Mouse (Mus musculus) olfactory bulb, adult 2 months (tissue): Measurements from ENCODE around the gene Lrrc28. TPM values are rescaled to one million over a fixed set of nuclear protein-coding genes. Genes with fewer than 3 reads are reported as not detected.

Experiments
- H3K27ac ChIP-seq: fragments of 200-500 bp; 2 replicates; pipeline ENCODE4 v1.5.1; 2012; ENCODE audit warnings: low read depth, low read length; ENCODE audit not compliant: insufficient read depth
- H3K4me1 ChIP-seq: fragments of 200-500 bp; 2 replicates; pipeline ENCODE4 v1.6.1; 2012; ENCODE audit warnings: low read length; ENCODE audit not compliant: control insufficient read depth, insufficient read depth
- H3K4me3 ChIP-seq: fragments of 200-500 bp; 2 replicates; pipeline ENCODE4 v1.5.1; 2012; ENCODE audit warnings: mild to moderate bottlenecking, low read depth, low read length, moderate library complexity; ENCODE audit not compliant: insufficient read depth
- CTCF ChIP-seq: fragments of 200-500 bp; IDR thresholded peaks from 2 replicates; pipeline ENCODE4 v1.5.1; 2012; ENCODE audit warnings: low read depth, mild to moderate bottlenecking, low read length, moderate library complexity; ENCODE audit not compliant: insufficient read depth
- POLR2A ChIP-seq: fragments of 200-500 bp; IDR thresholded peaks from 2 replicates; pipeline ENCODE4 v1.6.1; 2012; ENCODE audit warnings: mild to moderate bottlenecking, low read depth, low read length, moderate library complexity; ENCODE audit not compliant: insufficient read depth
- WGBS: fragments of 180-500 bp; shearing (Covaris S2); methylation state at CpG from one replicate; pipeline ENCODE4 v1.1.7; 2018; 5-methylcytosine and 5-hydroxymethylcytosine counted together
- polyA plus RNA-seq: library from polyadenylated mRNA; stranded (reverse); fragments of >200 nt; gene quantifications from 2 replicates; pipeline ENCODE4 v1.2.4, GENCODE M21; 2012; ENCODE audit warnings: low replicate concordance; ENCODE audit not compliant: missing spikeins, insufficient read depth, insufficient read length

Gene Lrrc28
- polyA plus RNA-seq, 1 experiment = not detected

- WGBS = 63% methylated on average over 10 of the region's 10 CpGs
- no peak overlapping the region for H3K27ac ChIP-seq
- H3K4me3 ChIP-seq = no peak overlapping the region
- H3K4me1 ChIP-seq = no peaks in the 10 kb centered on the region; the same call in 1 of the 2 replicates
- TF ChIP-seq POLR2A (no peak), CTCF (no peak)
These were observed 31.1 kb downstream of the Lrrc28 start for GRCm38 (mm10) chr7:67613795-67614463.

GRCm38 (mm10) chr7:67608348-67609024, 36.6 kb downstream of the Lrrc28 start:
- 78% methylated on average over 4 of the region's 4 CpGs for WGBS
- Histone ChIP-seq H3K4me1 (0 out of 2 replicates have a peak, but pooled peaks cover 5% of the 10 kb centered on the region), H3K4me3 (no peak overlapping the region), H3K27ac (no peak overlapping the region)
- no peak for TF ChIP-seq POLR2A
- no peak for TF ChIP-seq CTCF

- H3K4me1 ChIP-seq = 0 out of 2 replicates have a peak, but pooled peaks cover 5% of the 10 kb centered on the region
- WGBS = 80% methylated on average over 5 of the region's 5 CpGs
- no peak overlapping the region for H3K4me3 ChIP-seq
- H3K27ac ChIP-seq = no peak overlapping the region
- TF ChIP-seq CTCF (no peak), POLR2A (no peak)
These were observed 37.3 kb downstream of the Lrrc28 start for GRCm38 (mm10) chr7:67607669-67608347.

GRCm38 (mm10) chr7:67606250-67606649, 38.8 kb downstream of the Lrrc28 start:
- Histone ChIP-seq H3K4me3 (no peak overlapping the region), H3K27ac (no peak overlapping the region), H3K4me1 (0 out of 2 replicates have a peak, but pooled peaks cover 5% of the 10 kb centered on the region)
- TF ChIP-seq POLR2A = no peak
- 88% methylated on average over 1 of the region's 1 CpGs for WGBS

GRCm38 (mm10) chr7:67605114-67605513, 40.0 kb downstream of the Lrrc28 start:
- no peak overlapping the region for H3K27ac ChIP-seq
- no peak overlapping the region for H3K4me3 ChIP-seq
- TF ChIP-seq CTCF (no peak), POLR2A (no peak)
- WGBS = 93% methylated on average over 6 of the region's 6 CpGs
- 0 out of 2 replicates have a peak, but pooled peaks cover 5% of the 10 kb centered on the region for H3K4me1 ChIP-seq

- 78% methylated on average over 3 of the region's 3 CpGs for WGBS
- no peaks in the 10 kb centered on the region for H3K4me1 ChIP-seq
- no peak overlapping the region for H3K27ac ChIP-seq
- TF ChIP-seq POLR2A (no peak), CTCF (no peak)
- no peak overlapping the region for H3K4me3 ChIP-seq
These were observed 47.0 kb downstream of the Lrrc28 start for GRCm38 (mm10) chr7:67598050-67598449.

- WGBS = 88% methylated on average over 1 of the region's 1 CpGs
- TF ChIP-seq CTCF (no peak), POLR2A (no peak)
- H3K4me3 ChIP-seq = no peak overlapping the region
- H3K4me1 ChIP-seq = no peaks in the 10 kb centered on the region
- H3K27ac ChIP-seq = no peak overlapping the region
These were observed 48.1 kb downstream of the Lrrc28 start for GRCm38 (mm10) chr7:67596961-67597360.

GRCm38 (mm10) chr7:67596322-67596721, 48.7 kb downstream of the Lrrc28 start:
- H3K4me3 ChIP-seq = no peak overlapping the region
- no peaks in the 10 kb centered on the region for H3K4me1 ChIP-seq
- TF ChIP-seq POLR2A (no peak), CTCF (no peak)
- WGBS = 93% methylated on average over 1 of the region's 1 CpGs
- H3K27ac ChIP-seq = no peak overlapping the region

- Histone ChIP-seq H3K4me1 (no peaks in the 10 kb centered on the region), H3K4me3 (no peak overlapping the region), H3K27ac (no peak overlapping the region)
- no peak for TF ChIP-seq POLR2A
- no peak for TF ChIP-seq CTCF
- WGBS = 96% methylated on average over 6 of the region's 6 CpGs
These were observed 51.2 kb downstream of the Lrrc28 start for GRCm38 (mm10) chr7:67593902-67594301.
